Mouse (Mus musculus) E14TG2a.4 (cell line): ENCODE measurements at regions not wholly inside any gene's neighbourhood (a gene's known extent, or its start where the extent isn't known, plus 50 kb on each side); places are given as distances from the start of the nearest gene placed in this dataset.

Experiments
- H3K27me3 ChIP-seq: 2 replicates; pipeline ENCODE4 v1.6.1; 2014; ENCODE audit warnings: low read length, control low read depth; ENCODE audit not compliant: insufficient read depth
- H3K36me3 ChIP-seq: 2 replicates; pipeline ENCODE4 v1.6.1; 2014; ENCODE audit warnings: low read length, control low read depth; ENCODE audit not compliant: insufficient read depth
- H3K4me1 ChIP-seq: replicated peaks from 2 replicates; pipeline ENCODE4 v1.6.1; 2014; ENCODE audit warnings: low read depth, low read length, control low read depth
- H3K4me3 ChIP-seq: replicated peaks from 2 replicates; pipeline ENCODE4 v1.5.1; 2014; ENCODE audit warnings: mild to moderate bottlenecking, low read length
- H3K9me3 ChIP-seq: 2 replicates; pipeline ENCODE4 v1.6.1; 2014; ENCODE audit warnings: low read length, control low read depth
- CTCF ChIP-seq: conservative IDR thresholded peaks from 2 replicates; pipeline ENCODE4 v1.5.1; 2014; ENCODE audit warnings: low read length
- NANOG ChIP-seq: IDR thresholded peaks from 2 replicates; pipeline ENCODE4 v1.6.1; 2014; ENCODE audit warnings: borderline replicate concordance, low read length, mixed read lengths
- POU5F1 ChIP-seq: IDR thresholded peaks from 2 replicates; pipeline ENCODE4 v1.6.1; 2014; ENCODE audit warnings: low read length, borderline replicate concordance

GRCm38 (mm10) chr2:93135324-93135723 lies 52.0 kb upstream of the Trp53i11 start:
- H3K9me3 ChIP-seq = peaks cover 14% of the 10 kb centered on the region
- no peaks in the 10 kb centered on the region for H3K36me3 ChIP-seq
- no peaks in the 10 kb centered on the region for H3K4me1 ChIP-seq
- no peaks in the 10 kb centered on the region for H3K27me3 ChIP-seq
- TF ChIP-seq POU5F1 (no peak), CTCF (no peak), NANOG (no peak)
- H3K4me3 ChIP-seq = no peak overlapping the region

GRCm38 (mm10) chr2:93133301-93133971 lies 53.9 kb upstream of the Trp53i11 start:
- H3K27me3 ChIP-seq = peaks cover 10% of the 10 kb centered on the region; the same call in 1 of the 2 replicates
- no peaks in the 10 kb centered on the region for H3K4me1 ChIP-seq
- no peak overlapping the region for H3K4me3 ChIP-seq
- H3K36me3 ChIP-seq = no peaks in the 10 kb centered on the region
- H3K9me3 ChIP-seq = peaks cover 14% of the 10 kb centered on the region
- no peak for TF ChIP-seq CTCF
- no peak for TF ChIP-seq NANOG
- TF ChIP-seq POU5F1 = no peak

DNA sequence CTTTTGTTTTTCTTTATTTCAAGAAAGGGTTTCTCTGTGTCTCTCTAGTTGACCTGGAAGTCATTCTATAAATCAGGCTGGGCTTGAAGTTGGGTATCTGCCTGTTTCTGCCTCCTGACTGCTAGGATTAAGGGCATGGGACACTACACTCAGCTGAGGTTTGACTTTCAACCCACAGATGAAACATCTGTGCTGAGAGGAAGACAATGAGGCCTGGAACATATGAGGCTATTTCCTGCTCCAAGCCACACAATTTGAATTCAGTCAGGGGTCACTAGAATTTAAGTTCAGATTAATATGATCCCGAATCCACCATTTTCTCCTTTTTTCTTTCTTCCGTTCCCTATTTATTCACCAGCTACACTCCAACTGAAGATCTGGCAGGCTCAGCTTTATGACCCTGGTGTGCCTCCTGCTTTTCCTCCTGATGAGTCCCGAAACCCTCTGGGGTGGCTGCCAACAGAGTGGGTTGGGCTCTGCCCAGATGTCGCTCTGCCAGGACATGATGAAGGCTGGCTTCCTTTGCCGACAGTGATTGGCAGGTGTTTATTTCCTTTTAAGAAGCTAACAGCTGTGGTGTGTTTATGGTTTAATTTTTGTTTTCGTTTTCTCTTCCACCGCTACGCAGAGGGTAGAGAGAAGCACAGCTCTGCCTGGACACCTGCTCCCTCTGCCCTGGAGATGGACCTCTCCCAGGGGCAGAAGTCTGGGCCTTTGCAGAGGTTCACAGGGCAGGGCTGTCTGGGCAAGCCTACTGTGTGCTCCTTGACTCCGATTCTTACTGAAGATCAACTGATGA lies 55.3 kb upstream of the Trp53i11 start:
- Histone ChIP-seq H3K36me3 (no peaks in the 10 kb centered on the region), H3K4me3 (no peak overlapping the region), H3K9me3 (peaks cover 14% of the 10 kb centered on the region), H3K27me3 (peaks cover 12% of the 10 kb centered on the region; the same call in 1 of the 2 replicates), H3K4me1 (no peaks in the 10 kb centered on the region)
- no peak for TF ChIP-seq POU5F1
- TF ChIP-seq CTCF = no peak
- TF ChIP-seq NANOG = no peak

GRCm38 (mm10) chr2:93131236-93131635 lies 56.1 kb upstream of the Trp53i11 start:
- TF ChIP-seq NANOG = no peak
- no peak for TF ChIP-seq POU5F1
- TF ChIP-seq CTCF = no peak
- Histone ChIP-seq H3K4me1 (no peaks in the 10 kb centered on the region), H3K27me3 (peaks cover 12% of the 10 kb centered on the region; the same call in 1 of the 2 replicates), H3K4me3 (no peak overlapping the region), H3K36me3 (no peaks in the 10 kb centered on the region), H3K9me3 (peaks cover 14% of the 10 kb centered on the region)

DNA sequence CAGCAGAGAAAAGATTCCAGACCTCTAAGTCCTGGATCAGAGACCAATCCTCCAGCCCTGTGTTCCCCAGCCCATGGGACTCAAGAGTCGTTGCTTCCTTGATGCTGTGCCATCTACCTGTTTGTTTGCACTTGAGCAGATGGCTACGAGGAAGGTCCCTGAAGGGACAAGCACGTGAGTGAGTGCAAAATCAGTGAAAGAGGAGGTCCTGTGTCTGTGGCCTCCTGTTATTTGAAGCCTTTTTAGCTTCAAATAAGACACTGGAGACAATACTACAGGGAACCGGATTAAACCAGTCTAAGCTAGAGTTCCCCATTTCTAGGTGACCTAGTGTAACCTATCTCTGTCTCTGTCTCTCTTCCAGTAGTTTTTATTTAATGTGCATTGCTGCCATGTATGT lies 58.2 kb upstream of the Trp53i11 start:
- no peaks in the 10 kb centered on the region for H3K36me3 ChIP-seq
- no peak for TF ChIP-seq POU5F1
- no peak for TF ChIP-seq NANOG
- no peak for TF ChIP-seq CTCF

DNA sequence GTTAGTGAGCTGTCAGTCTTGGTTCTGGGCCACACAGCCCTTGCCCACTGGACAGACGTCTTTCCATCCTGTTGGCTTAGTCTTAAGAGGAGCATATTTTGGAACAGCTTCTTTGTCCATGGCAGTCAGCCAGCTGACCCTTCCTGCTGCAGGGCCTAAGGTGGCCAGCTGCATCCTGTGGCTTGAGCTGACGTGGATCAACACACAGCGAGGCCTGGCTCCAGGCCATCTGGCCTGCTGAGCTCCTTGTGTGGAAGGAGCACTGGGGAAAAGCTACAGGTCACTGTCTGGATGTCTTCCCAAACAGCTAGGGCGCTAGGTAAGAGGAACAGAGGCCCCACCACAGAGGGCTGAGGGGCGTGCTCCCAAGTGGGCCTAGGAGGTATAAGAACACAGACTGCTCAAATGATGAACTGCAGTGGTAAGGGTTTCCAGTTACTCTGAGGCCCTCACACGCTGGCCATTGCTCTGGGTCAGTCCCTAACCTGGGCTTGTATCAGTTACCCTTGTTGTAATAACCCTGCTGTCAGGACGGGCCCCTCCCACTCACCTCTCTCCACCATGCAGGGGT lies 60.7 kb upstream of the Trp53i11 start:
- Histone ChIP-seq H3K4me3 (no peak overlapping the region), H3K27me3 (peaks cover 26% of the 10 kb centered on the region; the same call in 1 of the 2 replicates), H3K36me3 (no peaks in the 10 kb centered on the region), H3K4me1 (0 out of 2 replicates have a peak, but pooled peaks cover 6% of the 10 kb centered on the region), H3K9me3 (no peaks in the 10 kb centered on the region)
- TF ChIP-seq CTCF (no peak), POU5F1 (no peak), NANOG (no peak)

More for the DNA sequence above, 58.2 kb upstream of the Trp53i11 start:
- Histone ChIP-seq H3K9me3 (0 out of 2 replicates have a peak, but pooled peaks cover under 1% of the 10 kb centered on the region), H3K4me3 (no peak overlapping the region), H3K4me1 (no peaks in the 10 kb centered on the region), H3K27me3 (peaks cover 17% of the 10 kb centered on the region; the same call in 1 of the 2 replicates)

- no peaks in the 10 kb centered on the region for H3K36me3 ChIP-seq
- 0 out of 2 replicates have a peak, but pooled peaks cover 6% of the 10 kb centered on the region for H3K4me1 ChIP-seq
- H3K4me3 ChIP-seq = no peak overlapping the region
- peaks cover 26% of the 10 kb centered on the region; the same call in 1 of the 2 replicates for H3K27me3 ChIP-seq
- H3K9me3 ChIP-seq = no peaks in the 10 kb centered on the region
- TF ChIP-seq NANOG (no peak), CTCF (no peak), POU5F1 (no peak)
Observed at GRCm38 (mm10) chr2:93126112-93126511, 61.2 kb upstream of the Trp53i11 start.
